Mouse (Mus musculus): ENCODE data around the gene Gm2431. TPM values are rescaled to one million over a fixed set of nuclear protein-coding genes. Genes with fewer than 3 reads are reported as not detected.
"Not testable (repeated sequence)": the region's sequence is repeated elsewhere in the genome, so short reads cannot be mapped to it uniquely, and the experiment has no call there.

Gene Gm2431
- total and polyA plus RNA-seq, 3 experiments, result not detected

DNA sequence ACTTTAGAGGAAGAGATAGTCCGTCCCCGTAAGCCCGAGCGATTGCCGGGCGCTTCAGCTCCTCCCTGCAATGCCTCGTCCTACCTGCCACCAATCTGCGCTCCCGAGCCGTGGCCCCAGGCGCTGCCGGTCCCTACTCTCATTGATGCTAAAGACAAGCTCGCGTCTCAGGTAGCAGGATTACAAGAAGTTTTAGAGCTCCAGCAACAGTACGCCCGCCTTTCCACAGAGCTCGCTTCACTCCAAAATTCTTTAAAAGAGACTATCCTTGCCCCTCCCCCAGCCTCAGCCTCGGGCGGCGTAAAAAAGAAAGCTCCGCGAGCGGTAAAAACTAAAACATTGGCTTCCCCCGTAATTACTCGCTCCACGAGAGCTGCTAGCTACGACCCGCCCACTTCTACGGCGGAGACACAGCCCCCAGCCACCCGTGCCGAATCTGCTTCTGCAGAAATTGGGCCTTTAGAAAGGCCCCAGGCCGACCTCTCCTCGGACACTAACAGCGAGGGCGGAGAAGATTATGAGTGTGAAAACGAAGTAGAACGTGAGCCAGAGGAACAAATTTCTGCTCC, 26.0 kb upstream of the Gm2431 start:
- dilution Hi-C loops (cut with MboI; ENCODE audit: extremely low pct_ligation_motif_present, extremely low pct_unique_long_range_greater_than_20kb, low sequenced_read_pairs) (no loop called here), in situ Hi-C loops (cut with MboI; ENCODE audit: low pct_ligation_motif_present, low pct_unique_long_range_greater_than_20kb, low sequenced_read_pairs) (no loop called here)
- DNase-seq (ENCODE audit: extremely low read depth), result peak; percentile 47
- Histone ChIP-seq H3K27me3 (replicated peaks) (peaks cover 45% of the 10 kb centered on the region), H3K79me2 (replicated peaks; ENCODE audit: control insufficient read depth, extremely low read depth, insufficient read depth, poor library complexity, severe bottlenecking) (no peaks in the 10 kb centered on the region), H3K4me2 (ENCODE audit: insufficient read depth, low read depth, poor library complexity, severe bottlenecking) (peak overlapping the region; percentile 75), H3K36me3 (replicated peaks in 1 of 2; ENCODE audit: control insufficient read depth in 1 of 2, insufficient read depth in 1 of 2, low read length in 1 of 2) (no peaks in the 10 kb centered on the region), H3K9ac (ENCODE audit: insufficient read depth, low read depth) (peak overlapping the region; percentile 87), H3K4me1 (ENCODE audit: control insufficient read depth in 1 of 2, insufficient read depth in 2 of 2) (peaks cover 3 to 7% of the 10 kb centered on the region in 2 experiments; a peak in 2 of 4 replicates), H3K4me3 (replicated peaks in 1 of 3; ENCODE audit: low read depth in 2 of 3, low read length in 2 of 3, poor library complexity in 1 of 3) (peak overlapping the region; percentile 33 to 59 (median 51)), H3K9me3 (replicated peaks; ENCODE audit: low read length) (no peaks in the 10 kb centered on the region), H3K27ac (ENCODE audit: insufficient read depth, low read depth) (no peak overlapping the region)
- TF ChIP-seq POLR2A (IDR thresholded peaks at IDR 0.05; ENCODE audit: low read depth, low read length) (peak; percentile 48; the same call in 1 of the 2 replicates), GABPA (IDR thresholded peaks at IDR 0.05; ENCODE audit: insufficient replicate concordance, low read depth, low read length) (no peak), IRF4 (IDR thresholded peaks at IDR 0.05; ENCODE audit: low read depth, low read length) (0 out of 2 replicates have a peak, but pooled peaks have one; percentile 6), JUN (IDR thresholded peaks at IDR 0.05; ENCODE audit: insufficient read depth, low read depth, low read length) (no peak), CHD2 (IDR thresholded peaks at IDR 0.05; ENCODE audit: low read length) (peak; percentile 60; the same call in 1 of the 2 replicates), PAX5 (IDR thresholded peaks at IDR 0.05; ENCODE audit: low read length) (no peak), UBTF (IDR thresholded peaks at IDR 0.05; ENCODE audit: low read depth, low read length) (peak; percentile 56; the same call in 1 of the 2 replicates), USF1 (IDR thresholded peaks at IDR 0.05; ENCODE audit: low read depth, low read length) (no peak), ZMIZ1 (IDR thresholded peaks at IDR 0.05; ENCODE audit: low read depth, low read length) (no peak), HCFC1 (IDR thresholded peaks at IDR 0.05; ENCODE audit: low read depth, low read length) (peak; percentile 62), SIN3A (IDR thresholded peaks at IDR 0.05; ENCODE audit: low read length) (peak; percentile 35; the same call in 1 of the 2 replicates), TCF12 (IDR thresholded peaks at IDR 0.05; ENCODE audit: low read depth, low read length) (0 out of 2 replicates have a peak, but pooled peaks have one; percentile 29), ETS1 (conservative IDR thresholded peaks at IDR 0.05; ENCODE audit: low read depth, low read length) (no peak), USF2 (conservative IDR thresholded peaks at IDR 0.05; ENCODE audit: low read depth, low read length) (no peak), MAX (IDR thresholded peaks at IDR 0.05; ENCODE audit: low read length) (no peak), BHLHE40 (IDR thresholded peaks at IDR 0.05; ENCODE audit: low read depth, low read length) (peak; percentile 6; the same call in 1 of the 2 replicates), CTCF (conservative IDR thresholded peaks at IDR 0.05 in 1 of 2, IDR thresholded peaks at IDR 0.05 in 1 of 2; ENCODE audit: low read depth in 2 of 2, low read length in 2 of 2) (0 out of 4 replicates have a peak, but pooled peaks of 1 of the 2 experiments have one; percentile 5)

DNA sequence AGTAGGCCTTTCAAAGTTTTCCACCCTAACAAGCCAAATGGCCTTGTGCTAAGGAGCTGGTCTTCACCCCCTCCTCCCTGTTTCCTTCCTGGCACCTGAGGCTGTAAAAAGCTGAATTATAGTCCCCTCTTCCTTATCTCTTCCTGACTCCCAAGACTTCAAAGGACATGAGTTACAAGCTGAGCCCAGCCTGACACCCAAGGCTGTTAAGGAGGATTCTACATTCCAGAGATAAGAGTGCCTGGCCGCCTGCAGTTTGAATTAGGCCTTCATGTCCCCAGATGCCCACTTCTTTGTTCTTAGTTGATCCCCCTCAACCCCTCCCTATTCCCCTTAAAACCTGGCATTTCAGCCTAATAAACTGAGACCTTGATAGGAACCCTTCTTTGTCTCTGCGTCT, 24.7 kb upstream of the Gm2431 start:
- H3K9me3 ChIP-seq (replicated peaks; ENCODE audit: low read length); H3K79me2 ChIP-seq (replicated peaks; ENCODE audit: control insufficient read depth, extremely low read depth, insufficient read depth, poor library complexity, severe bottlenecking); H3K9ac ChIP-seq (ENCODE audit: insufficient read depth, low read depth); H3K27ac ChIP-seq (ENCODE audit: insufficient read depth, low read depth); H3K4me3 ChIP-seq (replicated peaks in 1 of 3; ENCODE audit: low read depth in 2 of 3, low read length in 2 of 3, poor library complexity in 1 of 3); dilution Hi-C loops (cut with MboI; ENCODE audit: extremely low pct_ligation_motif_present, extremely low pct_unique_long_range_greater_than_20kb, low sequenced_read_pairs); H3K36me3 ChIP-seq (replicated peaks in 1 of 2; ENCODE audit: control insufficient read depth in 1 of 2, insufficient read depth in 1 of 2, low read length in 1 of 2); DNase-seq (ENCODE audit: extremely low read depth); H3K4me1 ChIP-seq (ENCODE audit: control insufficient read depth in 1 of 2, insufficient read depth in 2 of 2); in situ Hi-C loops (cut with MboI; ENCODE audit: low pct_ligation_motif_present, low pct_unique_long_range_greater_than_20kb, low sequenced_read_pairs); H3K4me2 ChIP-seq (ENCODE audit: insufficient read depth, low read depth, poor library complexity, severe bottlenecking): not testable (repeated sequence)
- peaks cover 41% of the 10 kb centered on the region for H3K27me3 ChIP-seq (replicated peaks)

All from CH12.LX (cell line).